Mouse (Mus musculus) myocyte (in vitro differentiated cells): ENCODE measurements around the gene Tm2d1. TPM values are rescaled to one million over a fixed set of nuclear protein-coding genes. Genes with fewer than 3 reads are reported as not detected.

Experiments used
- H3K27me3 ChIP-seq: one replicate; pipeline ENCODE4 v1.6.1; 2011; ENCODE audit not compliant: control insufficient read depth, insufficient read depth, insufficient read length
- H3K36me3 ChIP-seq: one replicate; pipeline ENCODE4 v1.6.1; 2011; ENCODE audit not compliant: control insufficient read depth, insufficient read depth
- H3K4me2 ChIP-seq: one replicate; pipeline ENCODE4 v1.6.1; 2011; ENCODE audit warnings: low read depth, control low read depth
- H3K4me3 ChIP-seq: one replicate; pipeline ENCODE4 v1.5.1; 2011; ENCODE audit warnings: mild to moderate bottlenecking, control low read depth, moderate library complexity
- H3K79me2 ChIP-seq: one replicate; pipeline ENCODE4 v1.6.1; 2011; ENCODE audit not compliant: control insufficient read depth, insufficient read depth
- H3ac ChIP-seq: one replicate; pipeline ENCODE4 v1.6.1; 2011; ENCODE audit not compliant: control insufficient read depth, insufficient read length
- CEBPB ChIP-seq: IDR thresholded peaks from 2 replicates; pipeline ENCODE4 v1.6.1; 2011; ENCODE audit warnings: mild to moderate bottlenecking, moderate library complexity; ENCODE audit not compliant: poor library complexity, insufficient read depth, severe bottlenecking
- E2F4 ChIP-seq: IDR thresholded peaks from one replicate; pipeline ENCODE4 v1.6.1; 2011; ENCODE audit warnings: mild to moderate bottlenecking, control low read depth, moderate library complexity; ENCODE audit not compliant: insufficient read depth
- MAX ChIP-seq: IDR thresholded peaks from one replicate; pipeline ENCODE4 v1.6.1; 2011; ENCODE audit warnings: low read depth, mild to moderate bottlenecking, control low read depth
- MYOD1 ChIP-seq, 3 experiments: IDR thresholded peaks; one replicate each; pipeline ENCODE4 v1.6.1; 2011; ENCODE audit warnings: control low read depth in 2 of 3, low read depth in 2 of 3, mild to moderate bottlenecking in 2 of 3, moderate library complexity in 1 of 3; ENCODE audit not compliant: insufficient read length in 2 of 3, control insufficient read depth in 1 of 3
- MYOG ChIP-seq, 3 experiments: IDR thresholded peaks; one replicate each; pipeline ENCODE4 v1.6.1; 2011; ENCODE audit warnings: control low read depth in 2 of 3, low read depth in 2 of 3, mild to moderate bottlenecking in 2 of 3; ENCODE audit not compliant: insufficient read length in 2 of 3, control insufficient read depth in 1 of 3, insufficient read depth in 1 of 3
- POLR2A ChIP-seq: IDR thresholded peaks from one replicate; pipeline ENCODE4 v1.6.1; 2011; ENCODE audit warnings: low read depth, mild to moderate bottlenecking, control low read depth, moderate library complexity; ENCODE audit not compliant: insufficient read length
- POLR2AphosphoS2 ChIP-seq: IDR thresholded peaks from one replicate; pipeline ENCODE4 v1.6.1; 2011; ENCODE audit warnings: low read depth, control low read depth; ENCODE audit not compliant: insufficient read length
- REST ChIP-seq: IDR thresholded peaks from one replicate; pipeline ENCODE4 v1.6.1; 2011; ENCODE audit warnings: mild to moderate bottlenecking, control low read depth, moderate library complexity; ENCODE audit not compliant: insufficient read depth, insufficient read length
- SRF ChIP-seq: IDR thresholded peaks from one replicate; pipeline ENCODE4 v1.6.1; 2011; ENCODE audit warnings: low read depth; ENCODE audit not compliant: control insufficient read depth, insufficient read length
- TCF12 ChIP-seq: IDR thresholded peaks from one replicate; pipeline ENCODE4 v1.6.1; 2011; ENCODE audit warnings: mild to moderate bottlenecking, control low read depth; ENCODE audit not compliant: poor library complexity, insufficient read depth, severe bottlenecking
- TCF3 ChIP-seq: IDR thresholded peaks from one replicate; pipeline ENCODE4 v1.6.1; 2011; ENCODE audit warnings: low read depth, control low read depth; ENCODE audit not compliant: insufficient read length
- USF1 ChIP-seq: IDR thresholded peaks from one replicate; pipeline ENCODE4 v1.6.1; 2011; ENCODE audit warnings: low read depth, mild to moderate bottlenecking, control low read depth, moderate library complexity
- polyA plus RNA-seq: library from polyadenylated mRNA; unstranded; fragments of >200 nt; fragmentation: generic; extraction: Trizol; gene quantifications from one replicate; pipeline ENCODE4 v1.2.1, GENCODE M21; 2012; ENCODE audit warnings: missing spikeins

Gene Tm2d1
- polyA plus RNA-seq, 1 experiment = 41.0 TPM

GRCm38 (mm10) chr4:98337197-98337596 lies 45.9 kb downstream of the Tm2d1 start:
- TF ChIP-seq POLR2AphosphoS2 (no peak), MAX (no peak), MYOG (IDR thresholded peaks at IDR 0.05; ENCODE audit: control insufficient read depth in 1 of 3, insufficient read depth in 1 of 3, insufficient read length in 2 of 3, low read depth in 2 of 3) (peak in 2 of 3 experiments; percentile 34 to 44), USF1 (no peak), MYOD1 (IDR thresholded peaks at IDR 0.05; ENCODE audit: control insufficient read depth in 1 of 3, insufficient read length in 2 of 3, low read depth in 2 of 3) (peak in 2 of 3 experiments; percentile 63 to 78)
- H3K79me2 ChIP-seq = no peaks in the 10 kb centered on the region

DNA sequence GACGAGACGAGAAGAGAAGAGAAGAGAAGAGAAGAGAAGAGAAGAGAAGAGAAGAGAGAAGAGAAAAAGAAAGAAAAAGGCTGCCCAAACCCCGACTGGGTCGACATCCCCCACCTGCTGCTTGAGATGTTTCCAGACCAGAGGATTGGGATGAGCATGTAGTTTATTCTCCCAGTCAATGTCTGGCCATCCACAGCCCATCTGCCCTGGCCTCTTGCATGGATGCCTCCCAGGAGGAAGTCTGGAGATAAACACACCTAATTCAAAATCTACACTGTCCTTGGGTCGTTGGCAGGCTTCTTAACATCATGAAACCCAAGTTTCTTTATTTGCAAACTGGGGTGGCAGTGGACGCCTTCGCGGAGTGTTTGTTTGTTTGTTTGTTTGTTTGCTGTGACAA lies 47.4 kb downstream of the Tm2d1 start:
- H3K27me3 ChIP-seq = no peaks in the 10 kb centered on the region
- no peak overlapping the region for H3K4me2 ChIP-seq
- H3K79me2 ChIP-seq = no peaks in the 10 kb centered on the region
- no peaks in the 10 kb centered on the region for H3K36me3 ChIP-seq
- H3ac ChIP-seq = no peak overlapping the region
- no peak overlapping the region for H3K4me3 ChIP-seq
- TF ChIP-seq CEBPB (no peak), MYOG (IDR thresholded peaks at IDR 0.05; ENCODE audit: control insufficient read depth in 1 of 3, insufficient read depth in 1 of 3, insufficient read length in 2 of 3, low read depth in 2 of 3) (no peak), E2F4 (no peak), POLR2AphosphoS2 (no peak), MAX (no peak), POLR2A (no peak), REST (no peak), USF1 (no peak), SRF (no peak), MYOD1 (IDR thresholded peaks at IDR 0.05; ENCODE audit: control insufficient read depth in 1 of 3, insufficient read length in 2 of 3, low read depth in 2 of 3) (no peak), TCF12 (no peak), TCF3 (no peak)

More at GRCm38 (mm10) chr4:98337197-98337596, 45.9 kb downstream of the Tm2d1 start:
- Histone ChIP-seq H3K27me3 (no peaks in the 10 kb centered on the region), H3K36me3 (no peaks in the 10 kb centered on the region), H3K4me2 (no peak overlapping the region), H3ac (no peak overlapping the region), H3K4me3 (no peak overlapping the region)

DNA sequence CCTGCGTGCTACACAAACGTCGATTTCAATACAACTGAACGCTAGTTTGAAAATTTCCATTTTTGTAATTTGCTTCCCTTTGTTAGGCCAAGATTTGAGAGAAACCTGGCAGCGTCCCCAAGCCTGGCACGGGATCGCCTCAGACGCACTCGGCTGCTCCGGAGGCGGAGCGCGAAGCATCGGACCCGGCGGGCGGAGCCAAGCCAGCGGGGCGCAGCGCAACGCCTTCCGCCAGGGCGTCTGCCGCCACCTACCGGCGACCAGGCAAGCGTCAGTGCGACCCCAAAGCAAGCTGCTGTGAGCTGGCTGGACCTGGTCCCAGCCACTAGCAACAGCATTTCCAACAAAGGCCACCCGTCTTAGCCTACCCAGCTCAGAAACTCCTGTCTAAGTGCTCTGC lies 60.9 kb downstream of the Tm2d1 start:
- no peak overlapping the region for H3ac ChIP-seq
- H3K79me2 ChIP-seq = no peaks in the 10 kb centered on the region
- H3K4me2 ChIP-seq = peak overlapping the region; percentile 88
- TF ChIP-seq MYOG (IDR thresholded peaks at IDR 0.05; ENCODE audit: control insufficient read depth in 1 of 3, insufficient read depth in 1 of 3, insufficient read length in 2 of 3, low read depth in 2 of 3) (peak in 2 of 3 experiments; percentile 21 to 48), POLR2AphosphoS2 (no peak), MYOD1 (IDR thresholded peaks at IDR 0.05; ENCODE audit: control insufficient read depth in 1 of 3, insufficient read length in 2 of 3, low read depth in 2 of 3) (peak in 1 of 3 experiments; percentile 55), POLR2A (peak; percentile 58), TCF12 (no peak)
- H3K27me3 ChIP-seq = no peaks in the 10 kb centered on the region
- no peaks in the 10 kb centered on the region for H3K36me3 ChIP-seq
- H3K4me3 ChIP-seq = peak overlapping the region; percentile 21

GRCm38 (mm10) chr4:98321371-98322111 lies 61.6 kb downstream of the Tm2d1 start:
- H3ac ChIP-seq = no peak overlapping the region
- no peaks in the 10 kb centered on the region for H3K79me2 ChIP-seq
- H3K4me3 ChIP-seq = peak overlapping the region; percentile 21
- H3K4me2 ChIP-seq = peak overlapping the region; percentile 88
- TF ChIP-seq SRF (no peak), MYOG (IDR thresholded peaks at IDR 0.05; ENCODE audit: control insufficient read depth in 1 of 3, insufficient read depth in 1 of 3, insufficient read length in 2 of 3, low read depth in 2 of 3) (peak in 1 of 3 experiments; percentile 42), CEBPB (no peak), MYOD1 (IDR thresholded peaks at IDR 0.05; ENCODE audit: control insufficient read depth in 1 of 3, insufficient read length in 2 of 3, low read depth in 2 of 3) (peak in 2 of 3 experiments; percentile 18 to 39), MAX (no peak)
- no peaks in the 10 kb centered on the region for H3K36me3 ChIP-seq
- H3K27me3 ChIP-seq = no peaks in the 10 kb centered on the region

DNA sequence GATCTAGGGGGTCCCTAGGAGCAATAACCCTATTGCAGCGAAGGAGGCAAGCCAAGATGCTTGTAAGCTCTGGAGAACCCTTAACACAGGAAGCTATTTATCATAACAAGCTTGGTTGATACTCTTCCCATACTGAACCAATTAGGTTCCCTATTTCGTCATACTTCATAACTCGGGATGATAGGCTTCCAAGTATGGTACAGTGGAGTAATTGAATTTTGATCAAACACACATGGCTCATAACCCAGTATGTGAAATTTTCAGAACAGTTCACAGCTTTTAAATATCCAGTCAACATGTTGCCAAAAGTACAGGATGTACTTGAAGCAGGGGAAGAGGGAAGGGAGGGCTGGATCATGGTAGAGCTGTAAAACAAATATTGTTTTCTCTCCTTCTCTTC lies 64.3 kb downstream of the Tm2d1 start:
- no peaks in the 10 kb centered on the region for H3K79me2 ChIP-seq
- H3K4me3 ChIP-seq = no peak overlapping the region
- H3ac ChIP-seq = no peak overlapping the region
- no peaks in the 10 kb centered on the region for H3K36me3 ChIP-seq
- no peak overlapping the region for H3K4me2 ChIP-seq
- TF ChIP-seq MYOG (IDR thresholded peaks at IDR 0.05; ENCODE audit: control insufficient read depth in 1 of 3, insufficient read depth in 1 of 3, insufficient read length in 2 of 3, low read depth in 2 of 3) (no peak), TCF12 (no peak), MYOD1 (IDR thresholded peaks at IDR 0.05; ENCODE audit: control insufficient read depth in 1 of 3, insufficient read length in 2 of 3, low read depth in 2 of 3) (no peak), E2F4 (no peak)
- no peaks in the 10 kb centered on the region for H3K27me3 ChIP-seq
